Comparison of ENCODE assay signal across 10 mouse cellular contexts in the genomic region with DNA sequence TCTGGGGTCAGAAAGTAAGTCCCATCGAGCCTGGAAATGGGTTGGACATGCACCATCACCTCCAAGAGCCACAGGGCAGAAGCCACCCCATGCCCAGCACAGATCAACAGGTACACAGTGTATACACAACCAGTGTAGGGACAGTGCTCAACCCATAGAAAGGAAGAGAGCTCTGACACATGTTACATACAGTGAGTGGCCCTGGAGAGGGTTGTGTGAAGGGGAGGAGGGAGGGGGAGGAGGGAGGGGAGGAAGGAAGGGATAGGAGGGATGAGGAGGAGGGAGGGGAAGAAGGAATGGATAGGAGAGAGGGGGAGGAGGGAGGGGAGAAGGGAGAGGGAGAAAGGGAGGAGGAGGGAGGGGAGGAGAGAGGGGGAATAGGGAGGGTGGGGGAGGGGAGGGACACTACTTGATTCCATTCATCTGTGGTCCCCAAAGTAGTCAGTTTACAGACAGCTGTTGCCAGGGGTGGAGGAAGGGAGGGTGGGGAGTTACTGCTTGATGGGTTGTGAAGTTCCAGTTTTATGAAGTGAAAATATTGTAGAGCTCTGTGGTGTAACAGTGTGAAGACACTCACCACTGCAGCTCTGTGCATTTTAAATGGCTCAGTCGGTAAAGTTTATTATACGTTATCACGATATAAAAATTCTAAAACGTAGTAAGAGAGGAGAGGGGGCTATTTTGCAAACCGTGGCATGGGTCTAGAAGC. TPM values are rescaled to one million over a fixed set of nuclear protein-coding genes. Genes with fewer than 3 reads are reported as not detected.
DNase-seq lines count a peak whose midpoint lies in the region; ATAC-seq lines count a peak whose summit lies in the region.
"Had no signal": no experiment of that assay in that cellular context is flagged by ENCODE, and none has a peak within 500 bp of the region (broad histone marks: within the 10 kb centered on the region; RNA-seq: fewer than 3 reads in every experiment).

No protein-coding gene starts in this region.

- peak overlapping the region; percentile 84 for H3K27ac ChIP-seq in hindbrain, embryonic 10.5 days
- peak overlapping the region; percentile 74 for H3K27ac ChIP-seq in midbrain, embryonic 13.5 days
- H3K27ac ChIP-seq: liver, embryonic 12.5 days had no signal

- 57% methylated on average over 6 of the region's 6 CpGs for WGBS in hindbrain, embryonic 10.5 days
- 52% methylated on average over 6 of the region's 6 CpGs for WGBS in midbrain, embryonic 13.5 days

- DNase-seq in retina, postnatal 1 day = peak; percentile 55
- DNase-seq in retina, embryonic 14.5 days (ENCODE audit: low spot score) = no peak
- no peak for DNase-seq in hindbrain, embryonic 10.5 days (ENCODE audit: low spot score)
- no peak for DNase-seq in adrenal gland, adult 2 months
- DNase-seq in urinary bladder, postnatal 36 days (ENCODE audit: low spot score in 2 of 2) = no peak
- DNase-seq: cerebellum, postnatal 36 days had no signal

- H3K4me2 ChIP-seq in midbrain, embryonic 13.5 days (replicated peaks) = no peak overlapping the region
- H3K4me2 ChIP-seq: liver, embryonic 12.5 days had no signal

- peaks cover 97% of the 10 kb centered on the region for H3K4me1 ChIP-seq in hindbrain, embryonic 10.5 days (replicated peaks)
- peaks cover 81% of the 10 kb centered on the region for H3K4me1 ChIP-seq in midbrain, embryonic 13.5 days (replicated peaks)

- no peak overlapping the region for H3K4me3 ChIP-seq in hindbrain, embryonic 10.5 days
- no peak overlapping the region for H3K4me3 ChIP-seq in midbrain, embryonic 13.5 days (replicated peaks)
- H3K4me3 ChIP-seq: liver, embryonic 12.5 days; megakaryocyte, embryonic 14.5 days had no signal

- no peaks in the 10 kb centered on the region for H3K36me3 ChIP-seq in hindbrain, embryonic 10.5 days
- no peaks in the 10 kb centered on the region for H3K36me3 ChIP-seq in midbrain, embryonic 13.5 days
- H3K36me3 ChIP-seq: liver, embryonic 12.5 days had no signal

- no peaks in the 10 kb centered on the region for H3K9me3 ChIP-seq in hindbrain, embryonic 10.5 days
- H3K9me3 ChIP-seq in midbrain, embryonic 13.5 days = no peaks in the 10 kb centered on the region
- H3K9me3 ChIP-seq: liver, embryonic 12.5 days; megakaryocyte, embryonic 14.5 days had no signal

- peak; percentile 74 for ATAC-seq in midbrain, embryonic 13.5 days
- ATAC-seq in cerebellum, adult (ENCODE audit: insufficient number of reproducible peaks, low FRiP score, low TSS enrichment) = no peak
- ATAC-seq: liver, embryonic 12.5 days had no signal

- peaks cover 92% of the 10 kb centered on the region for H3K27me3 ChIP-seq in hindbrain, embryonic 10.5 days (ENCODE audit: insufficient read depth, poor library complexity, severe bottlenecking)
- H3K27me3 ChIP-seq in midbrain, embryonic 13.5 days = no peaks in the 10 kb centered on the region

- H3K9ac ChIP-seq in midbrain, embryonic 13.5 days (replicated peaks) = no peak overlapping the region
- H3K9ac ChIP-seq: liver, embryonic 12.5 days had no signal

RNA-seq across cellular contexts. Expression of a gene that starts 45.5 kb away (rescaled TPM):
- 13.9 and 18.0 TPM in 2 replicates for polyA plus RNA-seq in hindbrain, embryonic 10.5 days (2016; fragmentation: Nextera tagmentation; extraction: Ambion mirVana)
- 13.2 and 23.8 TPM in 2 replicates for polyA plus RNA-seq in midbrain, embryonic 13.5 days (2015; fragmentation: Nextera tagmentation; extraction: Ambion mirVana)
- total RNA-seq in adrenal gland, adult 2 months (2021) = 10 to 100 TPM in 1 of 2 experiments, 1 to 10 TPM in 1; 2.9 to 18.1 TPM
- polyA plus RNA-seq in adrenal gland, adult 2 months (2012; rRNA removed) = 11.9 and 17.9 TPM in 2 replicates
